Mouse (Mus musculus) lung, postnatal 0 days (tissue): Measurements from ENCODE around the gene Zzef1.

Experiments used
- CTCF ChIP-seq: IDR thresholded peaks from 2 replicates; pipeline ENCODE4 v1.5.1; 2016; ENCODE audit warnings: antibody characterized with exemption, mild to moderate bottlenecking
- EP300 ChIP-seq: IDR thresholded peaks from 2 replicates; pipeline ENCODE4 v1.6.1; 2016; ENCODE audit warnings: antibody characterized with exemption, mild to moderate bottlenecking, control low read depth

- TF ChIP-seq EP300 (no peak), CTCF (no peak)
Observed at GRCm38 (mm10) chr11:72928516-72928915, 132.5 kb downstream of the Zzef1 start.
